Mouse (Mus musculus): ENCODE results near the gene Gm10376. TPM values are rescaled to one million over a fixed set of nuclear protein-coding genes. Genes with fewer than 3 reads are reported as not detected.

Gm10376 gene
- not detected in 2 replicates for polyA plus RNA-seq (2012; rRNA removed)

DNA sequence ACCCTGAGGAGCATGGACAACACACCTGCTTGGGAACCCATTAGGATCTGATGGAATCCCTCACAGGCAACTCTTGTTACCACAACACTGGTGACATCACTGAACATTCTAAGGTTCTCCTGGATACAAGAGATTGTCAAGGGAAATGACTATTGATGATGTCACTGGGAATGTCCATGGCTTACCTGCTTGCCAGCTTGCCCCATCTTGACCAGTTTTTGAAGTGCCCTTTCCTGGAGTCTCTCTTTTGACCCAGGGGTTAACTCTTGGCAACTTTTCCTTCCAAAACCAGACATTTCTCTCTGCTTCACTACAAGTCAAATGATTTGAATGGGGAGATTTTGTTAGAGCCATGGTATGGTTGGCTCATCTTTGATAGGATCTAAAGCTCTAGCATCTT lies at the start of gene Gm10376:
TSS of gene Gm10376 (minus strand) at position 101 of the 400 bp plus-strand sequence.

DNA sequence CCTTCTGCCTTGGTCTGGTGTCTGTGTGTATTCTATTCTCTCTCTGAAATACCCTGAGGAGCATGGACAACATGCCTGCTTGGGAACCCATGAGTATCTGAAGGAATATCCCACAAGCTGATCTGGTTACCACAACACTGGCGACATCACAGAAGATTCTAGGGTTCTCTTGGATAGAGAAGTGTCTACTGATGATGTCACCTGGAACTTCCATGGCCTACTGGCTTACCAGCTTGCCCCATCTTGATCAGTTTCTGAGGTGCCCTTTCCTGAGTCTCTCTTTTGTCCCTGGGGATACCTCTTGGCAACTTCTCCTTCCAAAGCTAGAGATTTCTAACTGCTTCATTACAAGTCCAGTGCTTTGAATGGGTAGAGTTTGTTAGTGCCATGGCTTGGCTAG lies 21.9 kb downstream of the Gm10376 start, which contains the start of gene Gm8082:
TSS of gene Gm8082 (minus strand) at position 101 of the 400 bp plus-strand sequence.

Other genes with a start within 250 kb of the Gm10376 start
- not detected in 2 replicates for gene Gm3015, start 246.8 kb downstream of the Gm10376 start, polyA plus RNA-seq (2012; rRNA removed)
- gene Gm10377, start 217.6 kb downstream of the Gm10376 start, polyA plus RNA-seq (2012; rRNA removed) = not detected in 2 replicates
- gene Gm21977, start 162.2 kb downstream of the Gm10376 start, polyA plus RNA-seq (2012; rRNA removed) = not detected in 2 replicates
- not detected in 2 replicates for gene Gm8082, start 22.0 kb downstream of the Gm10376 start, polyA plus RNA-seq (2012; rRNA removed)
- not detected in 2 replicates for gene Gm8094, start 61.0 kb upstream of the Gm10376 start, polyA plus RNA-seq (2012; rRNA removed)
- gene Gm8104, start 85.0 kb upstream of the Gm10376 start, polyA plus RNA-seq (2012; rRNA removed) = not detected in 2 replicates
- gene Gm7233, start 164.2 kb upstream of the Gm10376 start, polyA plus RNA-seq (2012; rRNA removed) = not detected in 2 replicates
- not detected in 2 replicates for gene Gm8122, start 219.7 kb upstream of the Gm10376 start, polyA plus RNA-seq (2012; rRNA removed)
- not detected in 2 replicates for gene Gm8126, start 243.0 kb upstream of the Gm10376 start, polyA plus RNA-seq (2012; rRNA removed)

Data from central nervous system, embryonic 11.5 days (tissue).